Mouse (Mus musculus): ENCODE results near the gene Npvf.

DNA sequence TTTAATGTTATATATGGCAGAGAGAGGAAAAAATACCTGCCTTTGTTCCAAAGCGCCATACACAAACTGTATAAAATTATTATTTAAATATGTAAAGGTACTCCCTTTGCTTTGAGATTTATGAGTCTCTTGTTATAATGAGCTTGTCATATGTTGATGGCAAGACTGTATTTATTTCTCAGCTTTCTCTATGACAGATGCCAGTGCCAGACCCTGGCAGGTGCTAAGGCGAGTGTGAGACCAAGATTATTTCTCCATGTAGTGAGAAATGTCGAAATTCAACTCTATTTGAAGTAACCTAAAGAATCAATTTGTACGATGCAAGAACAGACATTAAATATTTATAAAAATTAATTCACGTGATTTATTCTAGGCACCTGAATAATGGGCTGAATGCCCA is 3.8 kb upstream of the Npvf start:
- TF ChIP-seq MAFK (IDR thresholded peaks at IDR 0.05; ENCODE audit: borderline replicate concordance, low read depth, low read length) (no peak), CTCF (IDR thresholded peaks at IDR 0.05 in 2 of 3, conservative IDR thresholded peaks at IDR 0.05 in 1 of 3; ENCODE audit: control insufficient read depth in 1 of 3, insufficient read depth in 1 of 3, low read depth in 2 of 3, low read length in 3 of 3, poor library complexity in 1 of 3, severe bottlenecking in 1 of 3) (no peak), POLR2A (IDR thresholded peaks at IDR 0.05; ENCODE audit: control insufficient read depth in 1 of 2, insufficient read depth in 1 of 2, low read depth in 1 of 2, low read length in 2 of 2, poor library complexity in 1 of 2) (no peak), MAX (IDR thresholded peaks at IDR 0.05; ENCODE audit: low read length) (no peak)

All from MEL (cell line).